Mouse (Mus musculus) E14TG2a.4 (cell line): ENCODE results near the gene Synj2.
A peak's percentile ranks its signal among the peaks of the same experiment; 100 is the strongest.

ENCODE experiments used
- H3K27me3 ChIP-seq: 2 replicates; pipeline ENCODE4 v1.6.1; 2014; ENCODE audit warnings: low read length, control low read depth; ENCODE audit not compliant: insufficient read depth
- H3K36me3 ChIP-seq: 2 replicates; pipeline ENCODE4 v1.6.1; 2014; ENCODE audit warnings: low read length, control low read depth; ENCODE audit not compliant: insufficient read depth
- H3K4me1 ChIP-seq: replicated peaks from 2 replicates; pipeline ENCODE4 v1.6.1; 2014; ENCODE audit warnings: low read depth, low read length, control low read depth
- H3K4me3 ChIP-seq: replicated peaks from 2 replicates; pipeline ENCODE4 v1.5.1; 2014; ENCODE audit warnings: mild to moderate bottlenecking, low read length
- H3K9me3 ChIP-seq: 2 replicates; pipeline ENCODE4 v1.6.1; 2014; ENCODE audit warnings: low read length, control low read depth
- CTCF ChIP-seq: conservative IDR thresholded peaks from 2 replicates; pipeline ENCODE4 v1.5.1; 2014; ENCODE audit warnings: low read length
- NANOG ChIP-seq: IDR thresholded peaks from 2 replicates; pipeline ENCODE4 v1.6.1; 2014; ENCODE audit warnings: borderline replicate concordance, low read length, mixed read lengths
- POU5F1 ChIP-seq: IDR thresholded peaks from 2 replicates; pipeline ENCODE4 v1.6.1; 2014; ENCODE audit warnings: low read length, borderline replicate concordance

Gene Synj2

GRCm38 (mm10) chr17:6002563-6002962 lies 61.5 kb downstream of the Synj2 start:
- peaks cover 11% of the 10 kb centered on the region for H3K36me3 ChIP-seq
- H3K27me3 ChIP-seq, result 0 out of 2 replicates have a peak, but pooled peaks cover 3% of the 10 kb centered on the region
- H3K9me3 ChIP-seq, result no peaks in the 10 kb centered on the region
- TF ChIP-seq POU5F1, result no peak
- no peak for TF ChIP-seq CTCF
- TF ChIP-seq NANOG, result no peak
- no peak overlapping the region for H3K4me3 ChIP-seq
- peaks cover 23% of the 10 kb centered on the region for H3K4me1 ChIP-seq

DNA sequence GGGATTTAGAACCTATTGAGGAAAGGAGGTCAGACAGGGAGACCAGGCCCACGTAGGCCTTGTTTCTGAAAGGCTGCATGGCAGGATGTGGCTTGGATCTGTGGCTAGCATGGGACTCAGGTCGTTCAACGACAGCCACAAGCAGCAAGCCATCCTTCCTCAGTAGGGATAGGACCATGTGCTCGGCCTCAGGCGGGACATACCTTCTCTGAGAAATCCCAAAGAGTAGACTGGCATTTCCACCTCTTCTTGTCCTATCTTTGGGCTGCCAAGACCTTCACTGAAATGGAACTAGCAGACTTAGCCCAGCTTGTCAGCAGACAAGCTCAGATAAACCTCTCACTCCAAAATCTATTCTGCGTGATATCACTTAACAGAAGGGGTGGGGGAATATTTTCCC lies 62.6 kb downstream of the Synj2 start:
- H3K4me1 ChIP-seq, result peaks cover 21% of the 10 kb centered on the region
- peaks cover 10% of the 10 kb centered on the region for H3K36me3 ChIP-seq
- TF ChIP-seq CTCF, result no peak
- TF ChIP-seq POU5F1, result no peak
- TF ChIP-seq NANOG, result no peak
- H3K9me3 ChIP-seq, result no peaks in the 10 kb centered on the region
- H3K4me3 ChIP-seq, result no peak overlapping the region
- 0 out of 2 replicates have a peak, but pooled peaks cover 3% of the 10 kb centered on the region for H3K27me3 ChIP-seq

DNA sequence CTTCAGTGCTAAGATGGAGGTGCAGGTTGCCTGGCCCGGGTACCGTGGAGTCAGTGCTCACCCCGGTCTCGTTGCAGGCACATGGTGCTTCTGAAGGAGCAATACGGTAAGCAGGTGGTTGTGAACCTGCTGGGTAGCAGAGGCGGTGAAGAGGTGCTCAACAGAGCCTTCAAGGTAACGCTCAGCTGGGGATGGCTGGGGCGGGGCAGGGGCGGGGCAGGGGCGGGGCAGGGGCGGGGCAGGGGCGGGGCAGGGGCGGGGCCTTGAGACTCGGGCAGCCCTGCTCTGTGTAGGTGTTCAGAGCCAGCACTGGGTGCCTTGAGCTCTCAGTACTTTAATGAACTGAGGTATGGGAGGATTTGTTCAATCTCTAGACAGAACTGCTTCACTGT lies 64.2 kb downstream of the Synj2 start:
- Histone ChIP-seq H3K36me3 (peaks cover 20% of the 10 kb centered on the region), H3K4me3 (peak overlapping the region; percentile 62), H3K4me1 (peaks cover 21% of the 10 kb centered on the region), H3K9me3 (no peaks in the 10 kb centered on the region), H3K27me3 (0 out of 2 replicates have a peak, but pooled peaks cover 3% of the 10 kb centered on the region)
- TF ChIP-seq POU5F1, result no peak
- TF ChIP-seq CTCF, result no peak
- no peak for TF ChIP-seq NANOG

GRCm38 (mm10) chr17:6005638-6006471 lies 64.8 kb downstream of the Synj2 start:
- peaks cover 21% of the 10 kb centered on the region for H3K4me1 ChIP-seq
- peaks cover 25% of the 10 kb centered on the region for H3K36me3 ChIP-seq
- TF ChIP-seq NANOG, result no peak
- TF ChIP-seq CTCF, result 0 out of 2 replicates have a peak, but pooled peaks have one; percentile 6
- H3K4me3 ChIP-seq, result peak overlapping the region; percentile 62
- H3K9me3 ChIP-seq, result no peaks in the 10 kb centered on the region
- 0 out of 2 replicates have a peak, but pooled peaks cover 2% of the 10 kb centered on the region for H3K27me3 ChIP-seq

GRCm38 (mm10) chr17:6007101-6007780 lies 66.2 kb downstream of the Synj2 start:
- no peak for TF ChIP-seq CTCF
- TF ChIP-seq NANOG, result no peak
- TF ChIP-seq POU5F1, result no peak
- H3K9me3 ChIP-seq, result no peaks in the 10 kb centered on the region
- H3K4me1 ChIP-seq, result peaks cover 21% of the 10 kb centered on the region
- H3K27me3 ChIP-seq, result no peaks in the 10 kb centered on the region
- H3K36me3 ChIP-seq, result peaks cover 26% of the 10 kb centered on the region
- H3K4me3 ChIP-seq, result no peak overlapping the region

- Histone ChIP-seq H3K4me1 (peaks cover 21% of the 10 kb centered on the region), H3K4me3 (no peak overlapping the region), H3K9me3 (no peaks in the 10 kb centered on the region), H3K36me3 (peaks cover 26% of the 10 kb centered on the region), H3K27me3 (no peaks in the 10 kb centered on the region)
- no peak for TF ChIP-seq NANOG
- no peak for TF ChIP-seq CTCF
- no peak for TF ChIP-seq POU5F1
Observed at GRCm38 (mm10) chr17:6007902-6008301, 66.8 kb downstream of the Synj2 start.

DNA sequence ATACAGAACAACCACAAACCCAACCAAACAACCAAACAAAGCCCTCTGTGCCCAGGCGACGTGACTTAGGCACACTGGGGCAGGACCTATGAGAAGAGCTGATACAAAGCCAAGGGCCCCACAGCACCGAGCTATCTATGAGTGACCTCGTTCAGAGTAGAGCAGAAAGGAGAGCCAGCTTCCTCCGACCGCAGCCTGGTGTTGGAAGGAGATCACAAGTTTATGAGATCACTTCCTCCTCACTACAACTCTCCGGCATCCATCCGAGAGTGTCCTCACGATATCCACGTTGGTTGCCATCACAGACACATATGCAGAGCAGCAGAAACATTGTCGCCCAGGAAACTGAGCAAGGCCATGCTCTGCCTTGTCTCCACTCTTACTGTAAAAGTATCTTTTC lies 67.5 kb downstream of the Synj2 start:
- no peaks in the 10 kb centered on the region for H3K27me3 ChIP-seq
- peaks cover 21% of the 10 kb centered on the region for H3K4me1 ChIP-seq
- H3K36me3 ChIP-seq, result peaks cover 24% of the 10 kb centered on the region
- H3K9me3 ChIP-seq, result no peaks in the 10 kb centered on the region
- H3K4me3 ChIP-seq, result no peak overlapping the region
- no peak for TF ChIP-seq CTCF
- no peak for TF ChIP-seq POU5F1
- no peak for TF ChIP-seq NANOG

- TF ChIP-seq NANOG, result no peak
- no peak for TF ChIP-seq POU5F1
- TF ChIP-seq CTCF, result no peak
- H3K27me3 ChIP-seq, result no peaks in the 10 kb centered on the region
- peaks cover 24% of the 10 kb centered on the region for H3K36me3 ChIP-seq
- H3K4me1 ChIP-seq, result peaks cover 21% of the 10 kb centered on the region
- no peak overlapping the region for H3K4me3 ChIP-seq
- H3K9me3 ChIP-seq, result no peaks in the 10 kb centered on the region
Observed at GRCm38 (mm10) chr17:6009606-6010005, 68.5 kb downstream of the Synj2 start.

DNA sequence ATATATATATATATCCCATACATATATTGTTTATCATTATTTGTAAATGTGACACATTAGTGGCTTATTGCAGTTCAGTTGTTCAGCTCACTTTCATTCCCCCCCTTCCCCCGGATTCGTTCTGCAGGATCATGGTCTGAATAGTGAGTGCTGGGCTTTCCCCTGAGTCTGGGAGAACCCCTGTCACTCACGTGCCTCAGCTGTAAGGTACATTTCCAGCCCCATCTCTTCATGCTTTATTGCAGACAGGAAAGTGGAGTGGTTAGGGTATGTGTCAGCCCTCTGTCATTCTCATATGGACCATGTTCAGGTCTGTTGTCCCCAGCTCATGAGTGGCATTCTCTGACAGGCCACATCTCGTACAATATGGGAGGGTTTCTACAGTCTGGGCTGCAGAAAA lies 72.0 kb downstream of the Synj2 start:
- H3K4me3 ChIP-seq, result no peak overlapping the region
- no peaks in the 10 kb centered on the region for H3K9me3 ChIP-seq
- peaks cover 17% of the 10 kb centered on the region for H3K4me1 ChIP-seq
- H3K27me3 ChIP-seq, result no peaks in the 10 kb centered on the region
- peaks cover 32% of the 10 kb centered on the region for H3K36me3 ChIP-seq
- TF ChIP-seq POU5F1, result no peak
- no peak for TF ChIP-seq NANOG
- no peak for TF ChIP-seq CTCF
